Mouse (Mus musculus) CD4-positive helper T cell, adult 2 months (primary cell): Measurements from ENCODE around the gene Id1.

ENCODE experiments used
- DNase-seq: peaks from one replicate; pipeline ENCODE4 v3.0.0-alpha.2; 2012; ENCODE audit warnings: low read depth, missing footprints, low spot score

Id1 gene

DNA sequence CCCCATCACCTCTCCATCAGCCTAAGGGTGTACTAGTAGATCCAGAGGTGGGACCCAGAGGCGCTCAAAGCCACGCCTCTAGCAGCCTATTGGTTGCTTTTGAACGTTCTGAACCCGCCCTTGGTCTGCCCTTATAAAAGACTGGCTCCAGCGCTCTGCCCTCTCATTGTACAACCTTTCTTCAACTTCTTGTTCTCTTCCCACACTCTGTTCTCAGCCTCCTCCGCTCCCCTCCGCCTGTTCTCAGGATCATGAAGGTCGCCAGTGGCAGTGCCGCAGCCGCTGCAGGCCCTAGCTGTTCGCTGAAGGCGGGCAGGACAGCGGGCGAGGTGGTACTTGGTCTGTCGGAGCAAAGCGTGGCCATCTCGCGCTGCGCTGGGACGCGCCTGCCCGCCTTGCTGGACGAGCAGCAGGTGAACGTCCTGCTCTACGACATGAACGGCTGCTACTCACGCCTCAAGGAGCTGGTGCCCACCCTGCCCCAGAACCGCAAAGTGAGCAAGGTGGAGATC lies at the start of gene Id1:
Id1 (plus strand) TSS at position 162 of the 512 bp plus-strand sequence.
- DNase-seq = peak; percentile 69

GRCm38 (mm10) chr2:152686399-152686798 lies 49.7 kb upstream of the Id1 start:
- no peak for DNase-seq

- no peak for DNase-seq
These were observed 49.2 kb upstream of the Id1 start, which contains the start of gene Mcts2 for GRCm38 (mm10) chr2:152686806-152687267. Gene Mcts2 (plus strand): TSS chr2:152687035.

- no peak for DNase-seq
These were observed 44.4 kb upstream of the Id1 start for GRCm38 (mm10) chr2:152691564-152692217.

DNA sequence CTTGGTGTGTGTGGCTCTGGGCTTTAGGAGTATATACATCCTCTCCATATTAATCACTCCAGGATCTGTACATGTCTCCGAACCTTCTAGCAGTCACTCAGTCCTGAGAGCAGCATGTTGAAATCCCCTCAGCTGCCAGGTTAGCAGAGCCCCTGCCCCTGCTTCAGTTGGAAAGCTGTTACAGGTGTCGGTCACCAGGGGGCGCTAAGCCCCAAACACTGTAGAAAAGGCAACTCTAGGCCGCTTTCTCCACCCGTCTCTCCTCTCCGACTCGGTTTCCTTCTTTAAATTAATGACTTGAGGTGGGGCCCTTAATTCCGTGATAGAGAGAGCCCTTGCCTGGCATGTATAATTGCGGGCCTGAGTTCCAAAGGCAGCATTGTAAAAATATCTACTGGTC lies 42.8 kb upstream of the Id1 start:
- DNase-seq = peak; percentile 67

DNA sequence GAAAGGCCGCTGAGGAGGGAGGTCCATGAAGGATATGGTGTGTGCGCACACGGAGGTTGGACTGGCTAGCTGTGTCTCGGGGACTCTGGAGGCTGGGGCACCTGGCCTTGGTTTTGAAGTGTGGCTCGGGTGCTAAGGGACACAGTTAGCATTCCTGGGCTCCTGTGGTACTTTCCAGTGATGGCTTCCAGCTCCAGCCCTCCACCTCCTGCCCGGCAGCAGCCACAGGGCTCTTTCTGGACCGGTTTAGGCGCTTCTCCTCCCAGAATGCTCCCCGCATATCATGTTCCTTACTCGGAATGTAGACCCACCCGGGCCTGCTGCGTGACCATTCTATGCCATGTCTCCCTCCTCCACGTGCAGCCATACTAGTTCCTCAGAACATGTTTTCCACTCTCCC lies 42.3 kb upstream of the Id1 start:
- DNase-seq = no peak

DNA sequence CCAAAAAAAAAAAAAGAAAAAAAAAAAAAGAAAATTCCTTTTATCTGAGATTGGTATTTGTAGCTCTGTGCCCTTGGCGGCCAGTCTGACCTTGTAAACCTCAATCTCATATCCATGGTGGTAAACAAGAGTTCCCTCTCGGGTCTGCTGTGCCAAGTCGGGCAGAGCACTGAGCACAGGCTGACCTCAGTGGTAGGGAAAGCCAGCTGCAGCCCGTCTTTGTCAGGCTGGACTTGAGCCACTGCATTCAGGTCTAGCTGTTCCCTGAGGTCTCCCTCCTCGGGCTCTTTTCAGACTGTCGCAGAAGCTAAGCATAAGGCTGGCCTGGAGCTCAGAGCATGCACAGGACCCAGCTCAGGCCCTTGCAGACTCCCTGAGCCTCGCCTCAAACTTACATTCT lies 41.3 kb upstream of the Id1 start:
- no peak for DNase-seq

DNA sequence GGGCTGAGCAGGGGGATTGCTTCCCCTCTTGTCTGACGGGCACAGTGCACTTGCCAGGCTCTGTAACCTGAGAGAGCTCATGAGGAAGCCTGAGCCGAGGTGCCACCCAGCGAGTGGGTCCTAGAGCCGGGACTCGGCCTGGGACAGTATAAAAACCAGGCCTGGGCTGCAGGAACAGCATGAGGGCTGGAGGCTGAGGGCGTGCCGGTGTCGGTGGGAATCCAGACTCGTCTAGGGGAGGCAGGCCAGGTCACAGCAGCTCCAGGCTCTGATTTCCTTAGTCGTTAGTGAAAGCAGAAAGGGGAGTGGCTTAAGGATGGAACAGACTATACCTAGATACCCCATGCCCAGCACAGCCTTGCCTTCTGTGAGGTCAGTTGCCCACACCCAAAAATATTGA lies 40.0 kb upstream of the Id1 start:
- no peak for DNase-seq

GRCm38 (mm10) chr2:152696476-152697164 lies 39.4 kb upstream of the Id1 start:
- DNase-seq = peak; percentile 86

DNA sequence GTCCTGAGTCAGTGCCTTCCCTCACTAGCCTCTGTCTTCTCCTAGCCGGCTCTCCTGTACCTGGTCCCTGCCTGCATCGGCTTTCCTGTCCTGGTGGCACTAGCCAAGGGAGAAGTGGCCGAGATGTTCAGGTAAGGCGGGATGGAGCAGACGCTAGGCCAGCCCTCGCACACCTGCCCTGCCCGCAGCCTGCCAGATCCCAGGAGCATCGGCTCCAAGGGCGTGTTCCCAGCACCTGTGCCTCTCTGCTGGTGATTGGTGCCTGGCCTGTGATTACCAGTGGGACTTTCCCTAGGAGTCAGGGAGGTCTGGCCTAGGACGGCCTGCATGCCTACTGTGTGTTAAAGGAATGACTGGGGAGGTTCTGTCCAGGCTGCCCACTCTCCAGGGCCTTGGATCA lies 35.9 kb upstream of the Id1 start:
- DNase-seq = no peak

- no peak for DNase-seq
These were observed 35.3 kb upstream of the Id1 start for GRCm38 (mm10) chr2:152700725-152701124.

DNA sequence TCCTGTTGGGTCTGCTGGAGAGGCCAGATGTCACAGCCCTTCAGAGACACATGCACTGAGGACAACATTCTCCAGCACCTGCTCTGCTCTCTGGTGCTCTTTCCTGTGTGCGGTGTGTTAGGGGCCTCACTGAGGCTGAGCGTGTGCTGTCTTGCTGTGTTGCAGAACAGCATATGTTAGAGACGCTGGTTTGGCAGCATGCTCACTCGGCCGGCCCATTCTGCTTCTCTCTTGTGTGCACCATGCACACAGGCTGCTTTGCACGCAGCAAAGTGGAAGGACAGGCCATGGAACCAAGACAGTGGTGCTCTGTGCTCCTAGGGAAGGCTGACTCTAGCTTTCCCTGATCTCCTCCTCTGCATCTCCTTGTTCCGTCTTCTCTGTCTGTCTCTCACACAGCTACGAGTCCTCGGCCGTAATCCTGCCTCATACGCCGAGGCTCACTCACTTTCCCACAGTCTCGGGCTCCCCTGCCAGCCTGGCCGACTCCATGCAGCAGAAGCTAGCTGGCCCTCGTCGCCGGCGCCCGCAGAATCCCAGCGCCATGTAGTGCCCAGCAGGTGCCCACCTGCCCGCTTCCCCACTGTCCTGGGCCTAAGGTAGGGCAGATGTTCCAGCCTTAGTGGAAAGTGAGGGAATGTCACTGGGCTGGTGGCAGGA lies 32.3 kb upstream of the Id1 start:
- DNase-seq = no peak

DNA sequence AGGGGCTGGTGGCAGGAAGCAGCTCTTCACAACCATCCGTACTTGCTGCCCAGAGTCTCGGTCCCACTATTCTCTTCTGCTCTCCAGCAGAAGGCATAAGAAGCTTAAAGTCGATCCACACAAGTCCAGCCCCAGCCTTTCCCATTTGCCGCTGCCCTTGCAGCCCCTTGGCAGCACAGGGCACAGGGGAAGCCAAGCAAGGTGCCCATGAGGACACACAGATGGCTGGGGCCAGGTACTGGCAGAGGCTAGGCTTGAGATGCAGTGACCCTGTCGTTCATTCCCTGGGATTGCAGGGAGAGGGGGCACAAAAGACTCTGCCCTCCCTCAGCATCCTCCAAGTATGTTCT lies 31.8 kb upstream of the Id1 start:
- no peak for DNase-seq

DNA sequence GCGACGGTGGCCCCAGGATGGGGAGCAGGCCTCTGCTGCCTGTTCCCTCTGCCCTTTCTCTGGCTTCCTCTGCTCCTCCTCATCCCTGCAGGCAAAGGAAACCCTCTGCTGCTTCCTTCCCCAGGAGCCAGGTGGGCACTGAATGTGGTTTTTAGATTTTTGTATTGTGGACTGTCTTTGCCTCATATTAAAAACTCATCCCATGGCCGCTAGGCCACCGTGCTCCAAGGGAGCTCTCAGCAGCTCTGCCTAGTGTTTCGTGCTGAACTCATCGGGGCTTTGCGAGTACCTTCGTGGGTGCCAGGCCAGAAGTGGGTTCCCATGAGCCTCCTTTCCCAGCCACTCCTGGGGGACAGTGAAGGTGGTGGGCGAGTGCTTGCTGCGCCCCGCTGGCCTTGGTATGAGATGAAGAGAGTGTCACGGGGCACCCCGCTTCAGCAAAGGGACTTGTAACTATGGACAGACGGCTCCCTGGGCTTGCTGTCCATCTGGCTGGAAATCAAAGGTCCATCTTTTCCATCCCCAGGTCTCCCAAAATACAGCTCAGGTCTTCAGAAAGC lies 31.2 kb upstream of the Id1 start:
- DNase-seq = no peak

DNA sequence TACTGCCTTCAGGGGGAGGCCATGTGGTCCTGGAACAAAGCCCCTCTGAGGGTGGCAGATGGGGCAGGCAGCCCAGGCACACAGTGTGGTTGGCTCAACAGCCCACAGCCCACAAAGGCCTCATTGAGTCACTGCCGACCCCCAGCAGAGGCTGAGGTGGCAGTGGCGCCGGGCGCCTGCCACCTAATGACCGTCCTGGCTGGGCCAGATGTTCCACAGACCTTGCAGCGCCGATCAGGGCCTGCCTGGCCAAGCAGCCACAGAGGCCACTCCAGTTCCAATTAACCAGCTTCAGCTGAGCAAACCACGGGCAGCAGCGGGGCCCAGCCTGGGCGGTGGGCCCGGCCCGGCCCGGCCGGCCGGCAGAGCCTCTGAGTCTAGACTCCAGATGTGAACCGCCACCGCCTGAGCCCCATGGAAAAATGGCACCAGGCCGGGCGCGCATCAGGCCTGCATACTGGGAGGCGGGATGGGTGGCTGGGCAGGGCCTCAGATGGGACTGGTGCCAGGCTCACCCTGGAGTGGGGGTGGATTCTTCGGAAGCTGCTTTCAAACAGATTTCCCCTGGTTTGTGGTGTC lies 30.0 kb upstream of the Id1 start:
- DNase-seq = no peak

DNA sequence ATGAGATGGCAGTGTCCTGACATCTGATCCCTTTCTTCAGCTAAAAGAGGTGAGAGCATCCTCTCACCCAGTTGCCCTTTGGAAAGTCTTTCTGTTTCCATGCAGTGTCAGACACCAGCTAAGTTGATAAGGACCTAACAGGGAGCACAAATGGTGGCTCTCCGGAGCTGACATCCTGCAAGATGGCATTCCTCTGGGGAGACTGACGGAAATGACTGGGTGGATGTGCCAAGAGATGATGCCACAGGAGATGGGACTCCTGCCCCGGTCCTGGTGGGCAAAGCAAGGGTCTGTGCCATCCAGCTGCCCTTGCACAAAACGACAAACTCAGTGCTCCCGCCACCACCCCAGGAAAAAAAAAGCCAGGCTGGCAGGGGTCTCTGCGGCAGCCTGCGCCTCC lies 28.9 kb upstream of the Id1 start:
- DNase-seq = no peak

DNA sequence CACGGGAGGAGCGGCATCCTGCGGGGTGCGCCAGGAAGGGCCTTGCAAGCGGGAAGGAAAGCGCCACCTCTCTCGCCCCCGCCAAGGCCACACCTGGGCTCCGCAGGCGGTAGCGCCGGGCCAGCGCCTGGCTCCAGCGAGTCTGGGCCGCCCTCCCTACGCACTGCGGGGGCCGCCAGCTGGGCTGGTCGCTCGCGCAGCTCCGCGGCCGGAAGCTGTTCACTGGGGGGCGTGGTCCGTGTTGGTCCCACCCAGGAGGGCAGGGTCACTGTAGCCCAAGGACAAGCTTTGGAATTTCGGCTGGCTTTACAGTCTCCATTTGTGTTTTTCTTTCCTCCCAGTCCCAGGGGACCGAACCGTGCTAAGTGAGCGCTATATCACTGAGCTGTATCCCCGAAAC lies 28.4 kb upstream of the Id1 start:
- DNase-seq = no peak

- no peak for DNase-seq
These were observed 27.0 kb upstream of the Id1 start for GRCm38 (mm10) chr2:152709066-152709465.

DNA sequence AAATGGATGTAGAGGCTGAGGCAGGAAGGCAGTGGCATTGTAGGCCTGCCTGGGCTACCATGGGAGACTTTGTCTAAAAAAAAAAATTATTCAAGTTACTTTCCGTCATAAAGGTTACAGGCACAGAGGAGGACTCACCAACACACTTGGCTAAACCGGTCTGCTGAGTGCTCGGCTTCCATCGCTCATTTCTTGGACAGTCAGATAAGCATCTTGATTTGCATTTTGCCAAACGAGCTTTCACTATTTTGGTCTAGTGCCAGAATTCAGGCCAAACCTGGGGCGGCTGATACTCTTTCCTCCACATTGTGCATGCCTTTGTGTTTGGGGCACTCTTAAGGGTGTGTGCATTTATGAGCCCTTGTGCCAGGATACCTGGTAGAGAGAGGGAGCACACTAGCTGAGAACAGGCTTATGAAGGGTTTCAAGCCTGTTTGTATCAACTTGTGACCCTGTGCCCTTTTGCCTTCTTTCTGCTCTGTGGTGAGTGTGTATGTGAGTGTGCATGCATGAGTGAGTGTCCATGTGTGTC lies 19.7 kb upstream of the Id1 start:
- no peak for DNase-seq

DNA sequence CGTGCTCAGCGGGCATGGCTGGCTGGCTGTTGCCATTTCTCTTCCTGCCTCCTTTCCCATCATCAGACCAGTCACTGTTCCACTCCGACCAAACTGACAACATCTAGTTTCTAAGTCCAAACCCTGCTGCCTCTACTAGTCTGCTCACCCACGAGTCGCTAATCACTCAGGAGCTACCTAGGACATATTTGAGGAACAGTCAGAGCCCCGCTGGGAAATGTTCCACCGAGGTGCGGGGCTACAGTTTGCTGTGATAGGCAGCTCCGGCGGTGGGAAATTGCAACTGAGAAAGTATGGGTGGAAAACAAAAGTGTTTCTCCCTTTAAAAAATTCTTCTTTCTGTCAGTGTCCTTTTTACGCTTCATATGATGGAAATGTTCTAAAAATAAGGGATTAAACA lies 18.4 kb upstream of the Id1 start:
- no peak for DNase-seq

- no peak for DNase-seq
These were observed 18.0 kb upstream of the Id1 start for GRCm38 (mm10) chr2:152718076-152718475.
